Mouse (Mus musculus): Measurements from ENCODE around the gene Fbxl15.

DNA sequence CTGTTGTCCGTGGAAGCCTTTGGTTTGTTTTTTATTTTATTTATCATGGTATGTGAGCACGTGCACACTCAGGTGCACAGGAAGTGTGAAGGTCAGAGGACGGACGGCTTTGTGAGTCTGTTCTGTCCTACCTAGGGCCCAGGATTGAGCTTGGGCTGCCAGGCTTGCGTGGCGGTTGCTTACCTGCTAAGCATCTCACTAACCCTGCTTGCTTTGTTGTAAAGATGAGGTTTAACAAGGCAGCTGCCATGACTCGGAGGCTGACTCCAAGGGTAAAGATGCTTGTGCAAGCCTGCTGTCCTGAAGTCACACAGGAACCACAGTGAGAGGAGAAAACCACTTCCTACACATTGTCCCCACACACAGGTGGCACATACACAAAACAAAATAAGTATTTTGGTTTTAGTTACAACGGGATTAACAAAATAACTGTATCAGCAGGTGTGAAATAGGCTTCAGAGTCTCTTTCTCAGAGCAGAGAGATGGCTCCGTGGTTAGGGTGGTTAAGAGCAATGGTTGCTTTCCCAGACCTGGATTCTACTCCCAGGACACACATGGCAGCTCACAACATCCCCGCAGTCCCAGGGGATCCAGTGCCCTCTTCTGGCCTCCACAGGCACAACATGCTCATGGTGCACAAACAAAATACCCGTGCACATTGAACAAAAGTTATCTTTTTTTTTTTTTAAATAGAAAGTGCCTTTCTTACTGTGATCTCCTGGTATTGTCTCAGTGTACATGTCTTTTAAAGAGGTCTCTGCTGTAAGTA, 45.7 kb upstream of the Fbxl15 start:
- TF ChIP-seq POLR2A (IDR thresholded peaks at IDR 0.05; ENCODE audit: borderline replicate concordance, extremely low read depth, insufficient read depth, insufficient read length, poor library complexity, severe bottlenecking) (no peak), CTCF (IDR thresholded peaks at IDR 0.05; ENCODE audit: borderline replicate concordance, extremely low read depth, insufficient read depth, insufficient read length) (no peak)
